Mouse (Mus musculus) G1E (cell line): ENCODE measurements around the gene Gnas.

Experiments
- CTCF ChIP-seq: IDR thresholded peaks from 2 replicates; pipeline ENCODE4 v1.5.1; 2012; ENCODE audit warnings: low read depth, low read length, inconsistent platforms, mixed read lengths
- GATA1 ChIP-seq: IDR thresholded peaks from 2 replicates; pipeline ENCODE4 v1.6.1; 2012; ENCODE audit warnings: borderline replicate concordance, low read length, inconsistent platforms, mixed read lengths
- POLR2AphosphoS5 ChIP-seq: IDR thresholded peaks from 2 replicates; pipeline ENCODE4 v1.6.1; 2012; ENCODE audit warnings: low read depth, low read length, inconsistent platforms; ENCODE audit not compliant: insufficient replicate concordance

GRCm38 (mm10) chr2:174273961-174274360, 10.2 kb upstream of the Gnas start:
- no peak for TF ChIP-seq CTCF
- TF ChIP-seq GATA1, result no peak
- no peak for TF ChIP-seq POLR2AphosphoS5
